Mouse (Mus musculus) myocyte (in vitro differentiated cells): ENCODE results near the gene Edn1. TPM values are rescaled to one million over a fixed set of nuclear protein-coding genes. Genes with fewer than 3 reads are reported as not detected.

ENCODE experiments used
- H3K27me3 ChIP-seq: one replicate; pipeline ENCODE4 v1.6.1; 2011; ENCODE audit not compliant: control insufficient read depth, insufficient read depth, insufficient read length
- H3K36me3 ChIP-seq: one replicate; pipeline ENCODE4 v1.6.1; 2011; ENCODE audit not compliant: control insufficient read depth, insufficient read depth
- H3K4me2 ChIP-seq: one replicate; pipeline ENCODE4 v1.6.1; 2011; ENCODE audit warnings: low read depth, control low read depth
- H3K4me3 ChIP-seq: one replicate; pipeline ENCODE4 v1.5.1; 2011; ENCODE audit warnings: mild to moderate bottlenecking, control low read depth, moderate library complexity
- H3K79me2 ChIP-seq: one replicate; pipeline ENCODE4 v1.6.1; 2011; ENCODE audit not compliant: control insufficient read depth, insufficient read depth
- H3ac ChIP-seq: one replicate; pipeline ENCODE4 v1.6.1; 2011; ENCODE audit not compliant: control insufficient read depth, insufficient read length
- CEBPB ChIP-seq: IDR thresholded peaks from 2 replicates; pipeline ENCODE4 v1.6.1; 2011; ENCODE audit warnings: mild to moderate bottlenecking, moderate library complexity; ENCODE audit not compliant: poor library complexity, insufficient read depth, severe bottlenecking
- E2F4 ChIP-seq: IDR thresholded peaks from one replicate; pipeline ENCODE4 v1.6.1; 2011; ENCODE audit warnings: mild to moderate bottlenecking, control low read depth, moderate library complexity; ENCODE audit not compliant: insufficient read depth
- MAX ChIP-seq: IDR thresholded peaks from one replicate; pipeline ENCODE4 v1.6.1; 2011; ENCODE audit warnings: low read depth, mild to moderate bottlenecking, control low read depth
- MYOD1 ChIP-seq, 3 experiments: IDR thresholded peaks; one replicate each; pipeline ENCODE4 v1.6.1; 2011; ENCODE audit warnings: control low read depth in 2 of 3, low read depth in 2 of 3, mild to moderate bottlenecking in 2 of 3, moderate library complexity in 1 of 3; ENCODE audit not compliant: insufficient read length in 2 of 3, control insufficient read depth in 1 of 3
- MYOG ChIP-seq, 3 experiments: IDR thresholded peaks; one replicate each; pipeline ENCODE4 v1.6.1; 2011; ENCODE audit warnings: control low read depth in 2 of 3, low read depth in 2 of 3, mild to moderate bottlenecking in 2 of 3; ENCODE audit not compliant: insufficient read length in 2 of 3, control insufficient read depth in 1 of 3, insufficient read depth in 1 of 3
- POLR2A ChIP-seq: IDR thresholded peaks from one replicate; pipeline ENCODE4 v1.6.1; 2011; ENCODE audit warnings: low read depth, mild to moderate bottlenecking, control low read depth, moderate library complexity; ENCODE audit not compliant: insufficient read length
- POLR2AphosphoS2 ChIP-seq: IDR thresholded peaks from one replicate; pipeline ENCODE4 v1.6.1; 2011; ENCODE audit warnings: low read depth, control low read depth; ENCODE audit not compliant: insufficient read length
- REST ChIP-seq: IDR thresholded peaks from one replicate; pipeline ENCODE4 v1.6.1; 2011; ENCODE audit warnings: mild to moderate bottlenecking, control low read depth, moderate library complexity; ENCODE audit not compliant: insufficient read depth, insufficient read length
- SRF ChIP-seq: IDR thresholded peaks from one replicate; pipeline ENCODE4 v1.6.1; 2011; ENCODE audit warnings: low read depth; ENCODE audit not compliant: control insufficient read depth, insufficient read length
- TCF12 ChIP-seq: IDR thresholded peaks from one replicate; pipeline ENCODE4 v1.6.1; 2011; ENCODE audit warnings: mild to moderate bottlenecking, control low read depth; ENCODE audit not compliant: poor library complexity, insufficient read depth, severe bottlenecking
- TCF3 ChIP-seq: IDR thresholded peaks from one replicate; pipeline ENCODE4 v1.6.1; 2011; ENCODE audit warnings: low read depth, control low read depth; ENCODE audit not compliant: insufficient read length
- USF1 ChIP-seq: IDR thresholded peaks from one replicate; pipeline ENCODE4 v1.6.1; 2011; ENCODE audit warnings: low read depth, mild to moderate bottlenecking, control low read depth, moderate library complexity
- polyA plus RNA-seq: library from polyadenylated mRNA; unstranded; fragments of >200 nt; fragmentation: generic; extraction: Trizol; gene quantifications from one replicate; pipeline ENCODE4 v1.2.1, GENCODE M21; 2012; ENCODE audit warnings: missing spikeins

Gene Edn1
- polyA plus RNA-seq, 1 experiment: 0.58 TPM

GRCm38 (mm10) chr13:42292593-42292992 is 8.7 kb upstream of the Edn1 start:
- H3K4me2 ChIP-seq: no peak overlapping the region
- H3ac ChIP-seq: no peak overlapping the region
- H3K79me2 ChIP-seq: no peaks in the 10 kb centered on the region
- TF ChIP-seq USF1 (no peak), POLR2A (no peak), MYOD1 (IDR thresholded peaks at IDR 0.05; ENCODE audit: control insufficient read depth in 1 of 3, insufficient read length in 2 of 3, low read depth in 2 of 3) (no peak), REST (no peak), POLR2AphosphoS2 (no peak), E2F4 (no peak), TCF12 (no peak), SRF (no peak), TCF3 (no peak), MAX (no peak), MYOG (IDR thresholded peaks at IDR 0.05; ENCODE audit: control insufficient read depth in 1 of 3, insufficient read depth in 1 of 3, insufficient read length in 2 of 3, low read depth in 2 of 3) (no peak), CEBPB (no peak)
- H3K36me3 ChIP-seq: no peaks in the 10 kb centered on the region
- no peaks in the 10 kb centered on the region for H3K27me3 ChIP-seq
- H3K4me3 ChIP-seq: no peak overlapping the region

- no peaks in the 10 kb centered on the region for H3K27me3 ChIP-seq
- no peak overlapping the region for H3ac ChIP-seq
- no peak for TF ChIP-seq SRF
- no peak for TF ChIP-seq MAX
- TF ChIP-seq MYOD1 (IDR thresholded peaks at IDR 0.05; ENCODE audit: control insufficient read depth in 1 of 3, insufficient read length in 2 of 3, low read depth in 2 of 3): no peak
- TF ChIP-seq TCF3: no peak
- no peak for TF ChIP-seq POLR2A
- TF ChIP-seq CEBPB: no peak
- TF ChIP-seq E2F4: no peak
- no peaks in the 10 kb centered on the region for H3K36me3 ChIP-seq
- no peak overlapping the region for H3K4me2 ChIP-seq
- H3K79me2 ChIP-seq: no peaks in the 10 kb centered on the region
- H3K4me3 ChIP-seq: no peak overlapping the region
Observed at GRCm38 (mm10) chr13:42298302-42298701, 3.0 kb upstream of the Edn1 start.

GRCm38 (mm10) chr13:42298766-42299165 is 2.5 kb upstream of the Edn1 start:
- TF ChIP-seq USF1 (no peak), MYOG (IDR thresholded peaks at IDR 0.05; ENCODE audit: control insufficient read depth in 1 of 3, insufficient read depth in 1 of 3, insufficient read length in 2 of 3, low read depth in 2 of 3) (no peak), SRF (no peak), CEBPB (no peak), E2F4 (no peak), POLR2A (no peak), MAX (no peak), TCF3 (no peak), TCF12 (no peak), POLR2AphosphoS2 (no peak), REST (no peak), MYOD1 (IDR thresholded peaks at IDR 0.05; ENCODE audit: control insufficient read depth in 1 of 3, insufficient read length in 2 of 3, low read depth in 2 of 3) (no peak)
- H3K36me3 ChIP-seq: no peaks in the 10 kb centered on the region
- no peaks in the 10 kb centered on the region for H3K27me3 ChIP-seq
- H3K4me2 ChIP-seq: no peak overlapping the region
- no peak overlapping the region for H3ac ChIP-seq
- H3K79me2 ChIP-seq: no peaks in the 10 kb centered on the region
- no peak overlapping the region for H3K4me3 ChIP-seq

GRCm38 (mm10) chr13:42300567-42300966 is 709 bp upstream of the Edn1 start:
- Histone ChIP-seq H3K79me2 (no peaks in the 10 kb centered on the region), H3K36me3 (no peaks in the 10 kb centered on the region), H3K27me3 (no peaks in the 10 kb centered on the region), H3K4me3 (peak overlapping the region; percentile 41), H3ac (no peak overlapping the region), H3K4me2 (peak overlapping the region; percentile 92)
- TF ChIP-seq CEBPB (no peak), E2F4 (no peak), SRF (no peak), TCF3 (no peak), MYOG (IDR thresholded peaks at IDR 0.05; ENCODE audit: control insufficient read depth in 1 of 3, insufficient read depth in 1 of 3, insufficient read length in 2 of 3, low read depth in 2 of 3) (no peak), POLR2A (no peak), TCF12 (no peak), REST (no peak), MAX (no peak), MYOD1 (IDR thresholded peaks at IDR 0.05; ENCODE audit: control insufficient read depth in 1 of 3, insufficient read length in 2 of 3, low read depth in 2 of 3) (no peak), USF1 (no peak), POLR2AphosphoS2 (no peak)
